Mouse (Mus musculus) G1E-ER4 (cell line): ENCODE data around the gene Rbfox1. TPM values are rescaled to one million over a fixed set of nuclear protein-coding genes. Genes with fewer than 3 reads are reported as not detected.

Experiments used
- GATA1 ChIP-seq: IDR thresholded peaks from one replicate; pipeline ENCODE4 v1.8.0; 2012; ENCODE audit warnings: low read length, inconsistent platforms
- polyA plus RNA-seq: library from polyadenylated mRNA; stranded (reverse); fragments of >175 nt; gene quantifications from 2 replicates; pipeline ENCODE4 v1.2.3, GENCODE M21; 2012

Rbfox1 gene
- polyA plus RNA-seq, 1 experiment = not detected

GRCm38 (mm10) chr16:6861656-6862055 is 976.5 kb downstream of the Rbfox1 start:
- TF ChIP-seq GATA1 = no peak

- no peak for TF ChIP-seq GATA1
Observed at GRCm38 (mm10) chr16:6882683-6883430, 997.7 kb downstream of the Rbfox1 start.

GRCm38 (mm10) chr16:6883798-6884197 is 998.6 kb downstream of the Rbfox1 start:
- no peak for TF ChIP-seq GATA1

DNA sequence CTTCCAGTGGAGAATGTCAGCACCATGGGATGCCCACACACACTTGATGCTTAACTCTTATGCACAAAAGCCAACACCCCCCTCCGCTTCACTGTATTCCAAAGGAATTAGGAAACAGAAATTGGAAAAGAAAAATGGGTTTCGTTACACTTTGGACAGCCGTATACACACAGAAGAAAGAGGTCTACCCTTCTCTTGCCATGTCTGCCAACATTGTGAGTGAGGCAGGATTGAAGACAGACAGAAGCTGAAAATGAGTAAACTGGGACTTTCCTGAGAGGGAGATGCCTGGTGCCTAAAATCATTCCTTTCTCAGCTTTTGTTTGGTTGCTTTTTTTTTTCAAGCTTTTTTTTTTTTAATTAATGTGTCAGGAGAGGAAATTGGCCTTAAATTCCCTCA is 1000.5 kb downstream of the Rbfox1 start:
- no peak for TF ChIP-seq GATA1

- TF ChIP-seq GATA1 = no peak
Observed at GRCm38 (mm10) chr16:6889221-6889620, 1004.1 kb downstream of the Rbfox1 start.

GRCm38 (mm10) chr16:6897734-6898133 is 1012.6 kb downstream of the Rbfox1 start:
- no peak for TF ChIP-seq GATA1

- no peak for TF ChIP-seq GATA1
Observed at GRCm38 (mm10) chr16:6900006-6900405, 1014.9 kb downstream of the Rbfox1 start.

DNA sequence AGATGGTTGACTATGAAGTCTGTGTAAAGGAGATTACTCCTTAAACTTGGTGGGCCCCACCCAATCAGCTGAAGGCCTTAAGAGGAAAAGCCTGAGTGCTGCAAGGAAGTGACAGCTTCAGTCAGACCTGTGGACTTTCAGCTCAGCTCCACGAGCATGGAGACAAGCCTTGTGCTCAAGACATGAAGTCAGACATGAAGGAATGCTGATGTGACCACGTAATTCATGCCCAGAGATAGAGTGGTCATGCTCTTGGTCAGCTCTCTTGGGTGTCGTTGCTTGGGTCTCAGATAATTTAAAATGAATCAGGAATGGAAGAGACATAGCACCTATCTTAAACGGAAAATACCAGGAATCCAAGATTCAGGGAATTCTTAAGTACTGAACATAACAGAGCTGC is 1019.8 kb downstream of the Rbfox1 start:
- TF ChIP-seq GATA1 = no peak

GRCm38 (mm10) chr16:6906001-6906400 is 1020.8 kb downstream of the Rbfox1 start:
- no peak for TF ChIP-seq GATA1

- no peak for TF ChIP-seq GATA1
Observed at GRCm38 (mm10) chr16:6907550-6907949, 1022.4 kb downstream of the Rbfox1 start.

GRCm38 (mm10) chr16:6914531-6914930 is 1029.4 kb downstream of the Rbfox1 start:
- TF ChIP-seq GATA1 = no peak

DNA sequence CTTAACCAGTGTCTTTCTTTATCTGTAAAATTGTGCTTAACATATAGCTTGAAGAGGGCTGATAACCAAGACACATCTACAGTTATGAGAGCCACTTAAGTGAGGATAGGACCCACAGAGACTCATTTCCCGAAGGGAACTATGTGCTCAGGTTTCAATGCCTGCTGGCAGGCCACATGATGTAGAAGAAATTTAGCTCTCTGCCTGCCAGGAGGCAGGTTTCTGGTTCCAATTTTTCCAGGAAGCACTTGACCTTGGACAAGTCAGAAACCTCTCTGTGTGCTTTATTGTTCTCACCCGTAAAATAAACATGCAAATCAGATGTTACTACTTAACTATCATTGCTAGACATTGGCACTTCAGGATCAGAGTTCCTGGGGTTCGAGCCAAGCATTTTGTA is 1033.5 kb downstream of the Rbfox1 start:
- TF ChIP-seq GATA1 = no peak

DNA sequence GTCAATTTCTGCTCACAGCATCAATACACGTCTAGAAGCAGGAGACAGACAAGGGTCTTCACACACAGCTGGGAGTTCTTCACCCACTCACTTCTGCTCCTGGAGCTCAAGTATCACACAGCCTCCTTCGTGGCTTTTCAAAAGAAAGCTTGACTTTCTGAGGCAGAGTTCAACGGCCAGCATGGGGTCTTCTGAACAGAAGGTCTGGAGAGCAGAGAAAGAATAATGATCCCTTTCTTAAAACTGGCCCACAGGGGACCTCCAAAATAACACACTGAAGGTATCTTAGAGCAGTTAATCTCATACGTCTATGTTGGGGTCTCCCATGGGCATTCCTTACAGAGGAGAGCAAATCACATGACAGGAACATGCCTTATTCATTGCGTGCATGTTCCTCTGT is 1034.5 kb downstream of the Rbfox1 start:
- TF ChIP-seq GATA1 = no peak

GRCm38 (mm10) chr16:6927661-6928060 is 1042.5 kb downstream of the Rbfox1 start:
- TF ChIP-seq GATA1 = no peak

- TF ChIP-seq GATA1 = no peak
Observed at GRCm38 (mm10) chr16:6930795-6931194, 1045.6 kb downstream of the Rbfox1 start.

- no peak for TF ChIP-seq GATA1
Observed at GRCm38 (mm10) chr16:6946151-6946550, 1061.0 kb downstream of the Rbfox1 start.

DNA sequence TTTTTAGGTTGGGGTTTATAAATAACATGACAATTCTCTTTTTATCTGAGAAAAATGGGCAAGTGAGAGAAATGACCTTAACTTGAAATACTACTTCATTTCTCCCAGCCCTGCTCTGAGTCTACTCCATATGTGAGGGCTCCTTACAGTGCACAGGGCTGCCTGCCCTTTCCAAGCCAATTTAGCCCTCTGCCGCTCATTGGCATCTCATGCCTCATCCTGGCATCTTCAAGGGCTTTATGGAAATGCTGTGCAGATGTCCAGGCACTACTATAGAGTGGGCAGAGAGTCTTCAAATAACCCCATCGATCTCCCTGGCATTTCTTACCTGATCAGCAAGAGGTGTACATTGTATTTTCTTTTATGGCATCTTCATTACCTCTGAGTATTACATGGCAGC is 1064.5 kb downstream of the Rbfox1 start:
- TF ChIP-seq GATA1 = no peak

DNA sequence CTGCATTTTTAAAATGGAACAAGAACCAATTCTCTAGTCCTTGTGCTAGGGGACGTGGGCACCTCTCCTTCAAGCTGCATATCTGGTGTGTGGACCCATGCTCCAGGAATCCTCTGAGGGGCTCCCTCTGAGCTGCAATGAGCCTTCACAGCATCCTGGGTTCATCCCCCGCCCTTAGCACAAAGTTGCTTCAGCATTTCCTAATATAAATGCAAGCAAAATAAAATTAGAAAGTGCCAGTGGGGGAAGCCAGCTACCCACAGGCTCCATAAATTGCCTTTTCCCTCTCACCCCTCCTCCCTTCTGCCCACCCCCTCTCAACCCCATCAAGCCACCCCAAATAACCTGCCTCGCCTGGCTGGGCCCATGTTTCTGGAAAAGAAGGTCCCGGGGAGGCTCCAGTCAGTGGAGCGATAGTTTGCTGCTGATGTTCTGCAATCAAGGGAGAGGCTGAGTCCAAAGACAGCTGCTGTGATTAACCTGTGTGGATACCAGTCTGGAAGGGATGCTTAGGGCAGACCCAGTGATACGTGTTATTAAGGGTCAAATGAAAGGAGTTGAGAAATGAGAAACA is 1070.0 kb downstream of the Rbfox1 start:
- TF ChIP-seq GATA1 = no peak
